Mouse (Mus musculus): Measurements from ENCODE around the gene Tnpo1. TPM values are rescaled to one million over a fixed set of nuclear protein-coding genes. Genes with fewer than 3 reads are reported as not detected.

Tnpo1 gene
- polyA plus RNA-seq, 1 experiment from 2014 or later, result 76.8 TPM

DNA sequence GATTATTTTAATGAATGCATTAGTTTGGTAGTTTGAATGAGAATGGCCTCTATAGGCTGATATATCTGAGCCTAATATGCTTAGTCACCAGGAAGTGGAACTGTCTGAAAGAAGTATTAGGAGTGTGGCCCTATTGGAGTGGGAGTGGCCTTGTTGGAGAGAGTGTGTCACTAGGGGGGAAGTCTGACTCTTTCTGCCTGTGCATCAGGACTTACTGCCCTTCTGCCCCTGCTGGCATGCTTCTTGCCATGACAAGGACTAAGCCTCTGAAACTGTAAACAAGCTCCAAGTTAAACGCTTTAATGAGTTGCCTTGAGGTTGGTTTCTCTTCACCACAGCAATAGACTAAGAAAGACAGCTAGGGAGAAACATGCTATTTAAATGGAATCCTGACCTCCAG is 54.9 kb downstream of the Tnpo1 start:
- H3K4me3 ChIP-seq (ENCODE audit: low read length), result no peak overlapping the region
- no peak for ATAC-seq (ENCODE audit: low FRiP score, low TSS enrichment)
- H3K36me3 ChIP-seq (ENCODE audit: control insufficient read depth, insufficient read depth, low read length), result peaks cover 93% of the 10 kb centered on the region
- no peak overlapping the region for H3K4me2 ChIP-seq (replicated peaks; ENCODE audit: low read depth, low read length)
- H3K27me3 ChIP-seq (ENCODE audit: control insufficient read depth, insufficient read depth, low read length), result no peaks in the 10 kb centered on the region
- H3K9ac ChIP-seq (ENCODE audit: low read depth, low read length), result no peak overlapping the region
- no peak overlapping the region for H3K27ac ChIP-seq (ENCODE audit: low read depth, low read length)
- 67% methylated on average over 1 of the region's 1 CpGs for WGBS
- H3K9me3 ChIP-seq (ENCODE audit: control insufficient read depth, low read length), result no peaks in the 10 kb centered on the region
- no peaks in the 10 kb centered on the region for H3K4me1 ChIP-seq (ENCODE audit: control insufficient read depth, insufficient read depth, low read length)

DNA sequence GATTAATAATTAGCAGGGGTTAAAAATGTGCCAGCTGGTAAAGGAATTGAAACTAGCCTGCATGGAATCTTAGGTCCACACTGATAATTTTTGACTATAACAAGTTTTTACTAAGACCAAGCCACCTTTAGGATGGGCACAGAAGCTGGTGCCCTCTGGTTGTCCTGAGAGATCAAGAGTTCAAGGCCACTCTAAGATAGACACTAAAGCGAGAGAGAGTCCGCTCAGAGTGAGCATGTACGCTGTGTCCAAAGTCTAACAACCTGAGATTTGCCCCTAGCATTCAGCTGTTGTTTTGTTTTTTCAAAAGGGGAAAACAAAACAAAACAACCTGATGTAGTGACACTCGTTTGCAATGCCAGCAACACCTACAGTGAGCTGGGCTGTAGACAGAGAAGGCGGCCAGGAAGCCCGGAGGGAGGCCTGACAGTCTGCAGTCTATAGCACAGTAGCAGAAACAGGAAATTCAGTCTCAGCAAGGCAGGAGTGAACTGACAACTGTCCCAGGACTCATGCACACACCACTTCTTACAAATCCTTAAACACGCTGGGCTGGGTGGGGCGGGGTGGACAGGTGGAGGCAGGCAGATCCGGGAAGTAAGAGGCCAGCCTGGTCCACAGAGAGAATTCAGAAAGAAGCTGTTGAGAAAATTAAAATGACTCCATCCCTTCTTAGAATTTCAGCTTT is 57.8 kb downstream of the Tnpo1 start:
- Histone ChIP-seq H3K27me3 (ENCODE audit: control insufficient read depth, insufficient read depth, low read length) (no peaks in the 10 kb centered on the region), H3K4me2 (replicated peaks; ENCODE audit: low read depth, low read length) (no peak overlapping the region), H3K9ac (ENCODE audit: low read depth, low read length) (no peak overlapping the region), H3K27ac (ENCODE audit: low read depth, low read length) (no peak overlapping the region), H3K36me3 (ENCODE audit: control insufficient read depth, insufficient read depth, low read length) (peaks cover 93% of the 10 kb centered on the region), H3K9me3 (ENCODE audit: control insufficient read depth, low read length) (no peaks in the 10 kb centered on the region), H3K4me3 (ENCODE audit: low read length) (no peak overlapping the region), H3K4me1 (ENCODE audit: control insufficient read depth, insufficient read depth, low read length) (no peaks in the 10 kb centered on the region)
- WGBS, result 91% methylated on average over 9 of the region's 9 CpGs
- no peak for ATAC-seq (ENCODE audit: low FRiP score, low TSS enrichment)

DNA sequence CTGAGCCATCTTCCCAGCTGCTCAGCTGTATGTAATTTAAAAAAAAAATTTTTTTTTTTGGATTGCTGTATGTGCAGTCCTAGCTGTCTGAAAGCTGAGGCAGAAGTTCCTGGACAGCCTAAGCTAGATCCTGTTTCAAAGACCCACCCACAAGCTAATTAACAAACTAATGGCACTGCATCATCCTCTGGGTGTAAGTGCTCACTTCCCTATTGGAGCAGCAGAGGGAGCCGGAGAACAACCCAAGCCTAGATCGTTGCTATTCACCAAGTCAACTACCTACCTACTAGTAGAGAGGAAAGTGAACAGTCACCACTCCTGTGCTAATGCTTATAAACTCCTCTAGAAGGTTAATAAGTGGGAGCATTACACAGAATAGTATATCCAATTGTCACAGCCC is 58.4 kb downstream of the Tnpo1 start:
- peak; percentile 52 for ATAC-seq (ENCODE audit: low FRiP score, low TSS enrichment)
- Histone ChIP-seq H3K27ac (ENCODE audit: low read depth, low read length) (no peak overlapping the region), H3K4me3 (ENCODE audit: low read length) (no peak overlapping the region), H3K36me3 (ENCODE audit: control insufficient read depth, insufficient read depth, low read length) (peaks cover 93% of the 10 kb centered on the region), H3K4me2 (replicated peaks; ENCODE audit: low read depth, low read length) (no peak overlapping the region), H3K27me3 (ENCODE audit: control insufficient read depth, insufficient read depth, low read length) (no peaks in the 10 kb centered on the region), H3K9ac (ENCODE audit: low read depth, low read length) (no peak overlapping the region), H3K4me1 (ENCODE audit: control insufficient read depth, insufficient read depth, low read length) (no peaks in the 10 kb centered on the region), H3K9me3 (ENCODE audit: control insufficient read depth, low read length) (no peaks in the 10 kb centered on the region)
- 33% methylated on average over 2 of the region's 2 CpGs for WGBS

DNA sequence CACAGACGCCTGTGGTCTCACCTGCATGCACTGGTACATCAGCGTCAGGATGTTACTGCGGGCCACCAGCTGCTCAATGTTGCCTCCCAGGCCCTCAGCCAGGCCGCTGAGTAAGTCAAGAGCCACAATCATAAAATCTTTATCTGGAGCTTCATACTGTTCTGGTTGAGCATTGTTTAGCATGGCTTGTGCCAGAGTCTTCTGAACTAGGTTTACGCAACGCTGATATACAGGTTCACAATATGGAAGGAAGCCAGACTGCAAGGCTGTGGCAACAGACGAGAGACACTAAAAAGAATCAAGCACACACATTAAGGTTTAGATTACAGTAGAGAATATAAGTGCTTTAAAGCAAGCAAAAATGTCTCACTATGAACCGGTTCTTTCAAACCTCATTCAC is 70.9 kb downstream of the Tnpo1 start:
- WGBS, result 93% methylated on average over 8 of the region's 8 CpGs
- peaks cover 86% of the 10 kb centered on the region for H3K36me3 ChIP-seq (ENCODE audit: control insufficient read depth, insufficient read depth, low read length)
- H3K4me2 ChIP-seq (replicated peaks; ENCODE audit: low read depth, low read length), result no peak overlapping the region
- ATAC-seq (ENCODE audit: low FRiP score, low TSS enrichment), result no peak
- no peaks in the 10 kb centered on the region for H3K9me3 ChIP-seq (ENCODE audit: control insufficient read depth, low read length)
- H3K27ac ChIP-seq (ENCODE audit: low read depth, low read length), result no peak overlapping the region
- no peaks in the 10 kb centered on the region for H3K4me1 ChIP-seq (ENCODE audit: control insufficient read depth, insufficient read depth, low read length)
- no peak overlapping the region for H3K4me3 ChIP-seq (ENCODE audit: low read length)
- no peak overlapping the region for H3K9ac ChIP-seq (ENCODE audit: low read depth, low read length)
- no peaks in the 10 kb centered on the region for H3K27me3 ChIP-seq (ENCODE audit: control insufficient read depth, insufficient read depth, low read length)

DNA sequence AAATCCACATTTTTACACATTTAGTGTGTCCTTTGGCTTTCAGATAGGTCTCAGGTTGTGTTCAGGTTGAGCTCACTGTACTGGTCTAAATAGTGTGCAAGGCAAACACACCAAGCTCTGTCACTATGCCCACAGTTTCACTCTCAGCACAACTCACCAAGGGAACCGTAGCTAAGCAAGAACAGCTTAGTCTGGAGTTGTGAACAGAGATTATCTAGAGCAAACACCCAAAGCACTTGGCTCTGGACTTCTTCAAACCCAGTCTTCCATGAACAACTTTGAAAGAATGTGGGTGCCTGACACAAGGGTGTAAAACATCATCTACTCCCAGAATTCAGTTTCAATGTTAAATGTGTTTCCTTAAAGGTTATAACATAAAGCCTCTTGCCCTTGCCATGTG is 80.4 kb downstream of the Tnpo1 start:
- Histone ChIP-seq H3K27me3 (ENCODE audit: control insufficient read depth, insufficient read depth, low read length) (no peaks in the 10 kb centered on the region), H3K36me3 (ENCODE audit: control insufficient read depth, insufficient read depth, low read length) (peaks cover 72% of the 10 kb centered on the region), H3K4me2 (replicated peaks; ENCODE audit: low read depth, low read length) (no peak overlapping the region), H3K4me1 (ENCODE audit: control insufficient read depth, insufficient read depth, low read length) (no peaks in the 10 kb centered on the region), H3K27ac (ENCODE audit: low read depth, low read length) (no peak overlapping the region), H3K9me3 (ENCODE audit: control insufficient read depth, low read length) (no peaks in the 10 kb centered on the region), H3K9ac (ENCODE audit: low read depth, low read length) (no peak overlapping the region), H3K4me3 (ENCODE audit: low read length) (no peak overlapping the region)
- 100% methylated on average over 1 of the region's 1 CpGs for WGBS
- no peak for ATAC-seq (ENCODE audit: low FRiP score, low TSS enrichment)

DNA sequence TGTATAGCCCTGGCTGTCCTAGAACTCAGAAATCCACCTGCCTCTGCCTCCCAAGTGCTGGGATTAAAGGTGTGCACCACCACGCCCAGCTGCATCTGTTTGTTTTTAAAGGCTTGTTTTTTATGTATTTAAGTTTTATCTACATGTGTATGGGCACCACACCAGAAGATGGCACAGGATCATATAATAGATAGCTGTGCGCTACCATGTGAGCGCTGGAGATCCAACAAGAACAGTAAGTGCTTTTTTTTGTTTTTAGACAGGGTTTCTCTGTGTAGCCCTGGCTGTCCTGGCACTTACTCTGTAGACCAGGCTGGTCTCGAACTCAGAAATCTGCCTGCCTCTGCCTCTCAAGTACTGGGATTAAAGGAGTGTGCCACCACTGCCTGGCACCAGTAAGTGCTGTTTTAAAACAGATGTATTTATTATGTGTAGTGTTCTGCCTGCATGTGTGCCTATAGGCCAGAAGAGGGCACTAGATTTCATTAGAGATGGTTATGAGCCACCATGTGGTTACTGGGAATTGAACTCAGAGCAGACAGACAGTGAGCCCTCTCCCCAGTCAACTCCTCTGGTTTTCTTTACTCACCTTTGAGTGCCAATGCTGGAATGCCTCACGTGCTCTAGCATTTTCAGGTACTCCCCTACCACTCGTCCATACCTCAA is 89.6 kb downstream of the Tnpo1 start:
- Histone ChIP-seq H3K9me3 (ENCODE audit: control insufficient read depth, low read length) (no peaks in the 10 kb centered on the region), H3K36me3 (ENCODE audit: control insufficient read depth, insufficient read depth, low read length) (peaks cover 25% of the 10 kb centered on the region), H3K27ac (ENCODE audit: low read depth, low read length) (no peak overlapping the region), H3K9ac (ENCODE audit: low read depth, low read length) (no peak overlapping the region), H3K4me2 (replicated peaks; ENCODE audit: low read depth, low read length) (no peak overlapping the region), H3K4me1 (ENCODE audit: control insufficient read depth, insufficient read depth, low read length) (no peaks in the 10 kb centered on the region), H3K27me3 (ENCODE audit: control insufficient read depth, insufficient read depth, low read length) (no peaks in the 10 kb centered on the region), H3K4me3 (ENCODE audit: low read length) (no peak overlapping the region)
- 91% methylated on average over 6 of the region's 6 CpGs for WGBS
- ATAC-seq (ENCODE audit: low FRiP score, low TSS enrichment), result no peak

DNA sequence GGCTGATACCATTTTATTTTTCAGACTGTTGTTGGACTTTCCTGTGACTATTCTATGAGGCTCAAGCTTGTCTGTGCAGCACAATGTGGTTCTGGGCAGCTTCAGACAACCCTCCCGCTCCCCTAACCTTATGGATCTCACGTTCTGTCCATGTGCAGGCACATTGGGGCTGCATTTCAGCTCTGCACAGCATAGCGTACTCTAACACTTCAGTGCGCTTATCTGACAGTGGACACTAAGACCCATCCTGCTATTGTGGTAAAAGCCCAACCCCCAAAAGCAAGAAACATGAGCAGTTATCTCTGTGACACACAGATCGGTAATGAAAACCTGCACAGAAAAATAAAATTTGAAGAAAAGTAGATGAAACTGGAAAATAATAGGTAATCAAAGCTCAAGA is 90.4 kb downstream of the Tnpo1 start:
- Histone ChIP-seq H3K4me3 (ENCODE audit: low read length) (no peak overlapping the region), H3K36me3 (ENCODE audit: control insufficient read depth, insufficient read depth, low read length) (peaks cover 18% of the 10 kb centered on the region), H3K27me3 (ENCODE audit: control insufficient read depth, insufficient read depth, low read length) (no peaks in the 10 kb centered on the region), H3K27ac (ENCODE audit: low read depth, low read length) (no peak overlapping the region), H3K4me2 (replicated peaks; ENCODE audit: low read depth, low read length) (no peak overlapping the region), H3K9me3 (ENCODE audit: control insufficient read depth, low read length) (no peaks in the 10 kb centered on the region), H3K9ac (ENCODE audit: low read depth, low read length) (no peak overlapping the region), H3K4me1 (ENCODE audit: control insufficient read depth, insufficient read depth, low read length) (no peaks in the 10 kb centered on the region)
- 88% methylated on average over 5 of the region's 5 CpGs for WGBS
- ATAC-seq (ENCODE audit: low FRiP score, low TSS enrichment), result no peak

DNA sequence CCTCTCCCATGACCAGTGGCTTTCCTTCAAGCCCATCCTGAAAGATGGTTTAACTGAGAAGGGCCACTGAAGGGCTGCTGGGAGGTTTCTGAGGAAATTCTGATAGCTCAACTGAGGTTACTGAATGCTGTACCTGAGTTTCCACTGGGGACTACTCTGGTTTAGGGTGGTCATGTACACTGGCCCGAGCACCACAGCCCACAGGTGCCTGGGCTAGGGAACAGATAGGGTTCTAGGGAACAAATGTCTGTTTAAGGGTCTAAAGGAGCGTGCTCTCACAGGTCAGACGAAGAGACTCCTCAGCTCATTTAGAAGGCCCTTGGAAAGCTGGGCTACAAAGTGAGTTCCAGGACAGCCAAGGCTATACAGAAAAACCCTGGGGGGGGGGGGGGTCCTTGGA is 91.5 kb downstream of the Tnpo1 start:
- H3K9ac ChIP-seq (ENCODE audit: low read depth, low read length), result no peak overlapping the region
- H3K4me1 ChIP-seq (ENCODE audit: control insufficient read depth, insufficient read depth, low read length), result no peaks in the 10 kb centered on the region
- H3K27ac ChIP-seq (ENCODE audit: low read depth, low read length), result no peak overlapping the region
- no peaks in the 10 kb centered on the region for H3K27me3 ChIP-seq (ENCODE audit: control insufficient read depth, insufficient read depth, low read length)
- no peak overlapping the region for H3K4me3 ChIP-seq (ENCODE audit: low read length)
- WGBS, result 84% methylated on average over 3 of the region's 3 CpGs
- H3K4me2 ChIP-seq (replicated peaks; ENCODE audit: low read depth, low read length), result no peak overlapping the region
- ATAC-seq (ENCODE audit: low FRiP score, low TSS enrichment), result peak; percentile 24; the same call in 1 of the 2 replicates
- H3K36me3 ChIP-seq (ENCODE audit: control insufficient read depth, insufficient read depth, low read length), result peaks cover 9% of the 10 kb centered on the region
- no peaks in the 10 kb centered on the region for H3K9me3 ChIP-seq (ENCODE audit: control insufficient read depth, low read length)

DNA sequence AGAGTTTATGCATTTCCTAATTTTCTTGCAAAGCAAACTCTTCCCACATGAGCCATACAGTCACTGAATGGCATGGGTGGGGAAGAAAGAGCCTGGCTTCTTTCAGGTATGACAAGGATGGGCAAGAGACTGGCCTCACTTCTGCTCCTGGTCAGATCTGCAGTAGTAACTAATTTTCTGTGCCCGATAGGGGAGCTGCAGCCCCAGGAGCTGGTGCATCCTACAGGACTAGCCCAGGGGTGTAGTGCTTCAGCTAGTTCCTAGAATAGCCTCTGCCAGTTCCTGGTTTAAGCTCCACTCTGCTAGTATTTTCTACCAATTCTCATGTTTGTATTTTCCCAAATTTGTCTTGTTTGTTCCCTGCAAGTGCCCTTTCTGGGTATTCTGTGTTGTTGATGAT is 92.0 kb downstream of the Tnpo1 start:
- peaks cover 5% of the 10 kb centered on the region; the same call in 1 of the 2 replicates for H3K36me3 ChIP-seq (ENCODE audit: control insufficient read depth, insufficient read depth, low read length)
- no peak overlapping the region for H3K9ac ChIP-seq (ENCODE audit: low read depth, low read length)
- no peak for ATAC-seq (ENCODE audit: low FRiP score, low TSS enrichment)
- H3K9me3 ChIP-seq (ENCODE audit: control insufficient read depth, low read length), result no peaks in the 10 kb centered on the region
- H3K27ac ChIP-seq (ENCODE audit: low read depth, low read length), result no peak overlapping the region
- no peaks in the 10 kb centered on the region for H3K27me3 ChIP-seq (ENCODE audit: control insufficient read depth, insufficient read depth, low read length)
- 33% methylated on average over 1 of the region's 1 CpGs for WGBS
- H3K4me2 ChIP-seq (replicated peaks; ENCODE audit: low read depth, low read length), result no peak overlapping the region
- no peaks in the 10 kb centered on the region for H3K4me1 ChIP-seq (ENCODE audit: control insufficient read depth, insufficient read depth, low read length)
- H3K4me3 ChIP-seq (ENCODE audit: low read length), result no peak overlapping the region
